Mouse (Mus musculus) heart, postnatal 0 days (tissue): ENCODE data around the gene Wdr46.

Experiments used
- CTCF ChIP-seq: IDR thresholded peaks from 2 replicates; pipeline ENCODE4 v1.5.1; 2016; ENCODE audit warnings: antibody characterized with exemption, control low read depth, low read depth
- EP300 ChIP-seq: IDR thresholded peaks from 2 replicates; pipeline ENCODE4 v1.6.1; 2016; ENCODE audit warnings: antibody characterized with exemption, low read depth

GRCm38 (mm10) chr17:33932448-33932847, 8.0 kb upstream of the Wdr46 start:
- TF ChIP-seq CTCF = no peak
- no peak for TF ChIP-seq EP300
